Mouse (Mus musculus): Measurements from ENCODE around the gene Tiam2. TPM values are rescaled to one million over a fixed set of nuclear protein-coding genes. Genes with fewer than 3 reads are reported as not detected.

Gene Tiam2
- total RNA-seq, 2 experiments from 2014 or later: 5.6 to 7.5 TPM

- ATAC-seq (replicated peaks; ENCODE audit: poor library complexity): peak; percentile 64
These were observed 120.0 kb downstream of the Tiam2 start for GRCm38 (mm10) chr17:3446191-3446950.

DNA sequence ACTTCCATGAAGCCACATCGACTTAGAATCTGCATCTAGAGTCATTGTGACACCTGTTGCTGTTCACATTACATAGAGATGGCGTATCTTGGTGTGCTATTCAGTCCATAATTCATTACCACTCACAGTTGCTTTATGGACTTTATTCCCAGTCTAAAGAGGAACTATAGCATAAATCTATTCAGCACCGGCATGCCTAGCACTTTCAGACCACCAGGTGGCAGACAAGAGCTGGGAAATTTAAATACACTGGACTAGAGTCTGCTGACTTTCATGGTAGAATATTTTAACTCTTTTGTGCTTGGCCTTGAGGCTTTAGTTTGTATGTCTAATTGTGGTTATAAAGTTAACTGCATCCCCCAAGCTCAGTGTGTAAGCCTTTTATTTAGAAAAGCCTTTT lies 122.4 kb downstream of the Tiam2 start:
- ATAC-seq (replicated peaks; ENCODE audit: poor library complexity): peak; percentile 49

- peak; percentile 79 for ATAC-seq (replicated peaks; ENCODE audit: poor library complexity)
These were observed 124.7 kb downstream of the Tiam2 start for GRCm38 (mm10) chr17:3451077-3451476.

DNA sequence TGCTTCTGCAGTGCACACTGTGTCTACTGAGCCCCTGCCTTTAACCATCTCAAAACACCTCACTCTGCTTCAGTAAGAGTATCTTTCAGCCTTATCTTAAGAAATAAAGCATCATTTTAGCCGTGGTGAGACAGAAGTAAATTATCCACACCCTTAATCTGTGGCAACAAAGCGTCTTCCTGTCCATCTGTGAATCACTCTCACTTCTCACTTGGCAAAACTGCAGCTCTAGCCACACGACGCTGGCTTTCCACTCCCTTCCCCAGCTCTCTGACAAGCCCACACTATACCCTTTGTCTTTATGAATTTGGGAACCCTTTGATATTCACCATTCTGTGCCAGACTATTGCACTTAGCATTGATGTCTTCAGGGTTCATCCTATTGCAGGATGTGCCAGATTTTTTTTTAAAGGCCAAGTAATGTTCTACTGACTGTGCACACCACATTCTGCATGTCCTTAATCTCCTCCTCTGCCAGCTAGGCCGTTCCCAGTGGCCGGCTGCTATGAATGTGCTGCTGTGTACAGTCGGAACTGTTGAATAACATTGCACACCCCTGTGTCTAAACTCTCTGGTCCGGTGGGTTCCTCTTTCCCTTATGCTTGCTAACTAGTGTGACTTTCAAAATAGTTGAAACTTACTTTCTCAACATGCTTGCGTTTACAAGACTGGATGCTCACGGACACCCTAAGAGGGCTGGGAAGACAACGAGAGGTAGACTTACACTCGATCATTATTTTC lies 126.4 kb downstream of the Tiam2 start:
- peak; percentile 40 for ATAC-seq (replicated peaks; ENCODE audit: poor library complexity)

DNA sequence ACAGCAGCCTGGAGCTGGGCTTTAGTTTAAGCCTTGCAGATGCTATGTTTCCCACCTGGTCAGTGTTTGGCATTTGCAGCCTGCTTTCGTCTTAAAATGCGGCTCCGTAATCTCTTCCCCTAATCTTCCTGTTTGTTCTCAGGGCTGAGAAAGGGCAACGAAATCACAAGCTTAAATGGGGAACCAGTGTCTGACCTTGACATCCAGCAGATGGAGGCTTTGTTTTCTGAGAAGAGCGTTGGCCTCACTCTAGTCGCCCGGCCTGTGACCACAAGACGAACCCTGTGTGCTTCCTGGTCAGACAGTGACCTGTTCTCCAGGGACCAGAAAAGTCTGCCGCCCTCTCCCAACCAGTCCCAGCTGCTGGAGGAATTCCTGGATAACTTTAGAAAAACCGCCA lies 127.6 kb downstream of the Tiam2 start:
- peak; percentile 33 for ATAC-seq (replicated peaks; ENCODE audit: poor library complexity)

DNA sequence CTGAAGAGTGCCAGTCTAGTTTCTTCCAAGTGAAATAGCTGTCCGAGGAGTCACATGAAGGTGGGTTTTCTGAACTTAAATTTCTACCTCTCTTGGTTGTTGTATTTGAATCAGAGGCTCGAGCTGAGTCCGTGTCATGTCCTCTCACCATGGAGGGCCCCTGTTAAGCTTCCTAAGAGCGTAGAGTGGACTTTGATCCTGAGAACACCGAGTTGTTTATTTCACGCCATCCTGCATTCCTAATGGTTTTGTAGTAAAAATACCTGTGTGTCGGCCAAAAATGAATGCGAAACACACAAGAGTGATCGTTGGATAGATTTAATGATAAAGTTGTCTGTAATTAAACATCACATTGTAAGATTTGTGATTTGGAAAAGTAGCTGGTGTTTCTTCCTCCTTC lies 128.5 kb downstream of the Tiam2 start:
- ATAC-seq (replicated peaks; ENCODE audit: poor library complexity): no peak

- no peak for ATAC-seq (replicated peaks; ENCODE audit: poor library complexity)
These were observed 131.7 kb downstream of the Tiam2 start for GRCm38 (mm10) chr17:3457914-3458681.

- ATAC-seq (replicated peaks; ENCODE audit: poor library complexity): no peak
These were observed 139.5 kb downstream of the Tiam2 start for GRCm38 (mm10) chr17:3465861-3466260.

GRCm38 (mm10) chr17:3466681-3467080 lies 140.3 kb downstream of the Tiam2 start:
- no peak for ATAC-seq (replicated peaks; ENCODE audit: poor library complexity)

GRCm38 (mm10) chr17:3467636-3468324 lies 141.4 kb downstream of the Tiam2 start:
- ATAC-seq (replicated peaks; ENCODE audit: poor library complexity): no peak

- ATAC-seq (replicated peaks; ENCODE audit: poor library complexity): no peak
These were observed 145.6 kb downstream of the Tiam2 start for GRCm38 (mm10) chr17:3472018-3472417.

- no peak for ATAC-seq (replicated peaks; ENCODE audit: poor library complexity)
These were observed 150.2 kb downstream of the Tiam2 start for GRCm38 (mm10) chr17:3476546-3476945.

DNA sequence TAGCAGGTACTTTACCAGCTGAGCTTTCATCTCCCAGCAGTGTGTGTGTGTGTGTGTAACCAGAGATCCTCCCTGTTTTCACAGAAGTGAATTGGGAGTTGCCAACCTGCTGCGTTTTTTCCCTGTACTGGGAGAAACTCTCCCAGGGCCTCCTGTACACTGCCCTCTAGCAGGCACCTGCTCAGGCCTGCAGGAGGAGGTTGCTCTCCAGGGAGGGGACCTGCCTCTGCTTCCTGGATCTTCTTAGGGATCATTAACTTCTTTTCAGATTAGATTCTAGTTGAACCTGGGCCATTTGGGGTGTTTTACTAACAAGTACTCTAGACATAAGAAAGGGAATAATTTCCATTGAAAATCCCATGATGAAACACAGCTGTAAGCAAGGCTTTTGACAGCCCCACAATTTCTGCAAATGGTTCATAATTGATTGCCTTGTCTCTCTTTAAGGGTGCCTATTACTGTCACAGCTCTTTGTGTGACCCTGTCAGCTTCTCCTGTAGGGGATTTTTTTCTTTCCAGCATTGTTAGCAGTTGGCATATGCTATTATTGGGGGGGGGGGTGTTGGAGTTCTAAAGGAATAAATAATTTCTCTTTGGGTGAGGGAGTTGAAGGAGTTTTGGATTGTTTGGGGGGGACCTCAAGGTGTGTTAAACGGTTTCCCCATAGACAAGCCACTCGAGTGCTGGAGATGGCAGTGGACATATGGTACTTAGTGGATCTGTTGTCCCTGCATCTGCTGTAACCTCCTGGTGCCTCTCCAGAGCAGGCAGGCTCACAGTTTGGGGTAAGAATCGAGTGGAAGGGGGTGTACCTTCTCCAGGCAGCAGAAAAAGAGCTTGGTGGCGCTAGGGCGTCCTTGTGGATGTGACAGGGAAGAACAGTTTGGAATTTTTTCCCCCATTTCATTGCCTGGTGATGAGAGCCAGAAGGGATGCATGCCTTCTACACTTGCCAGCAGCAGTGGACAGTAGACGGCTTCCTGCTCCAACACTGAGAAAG lies 155.5 kb downstream of the Tiam2 start:
- ATAC-seq (replicated peaks; ENCODE audit: poor library complexity): no peak

- peak; percentile 45 for ATAC-seq (replicated peaks; ENCODE audit: poor library complexity)
These were observed 156.7 kb downstream of the Tiam2 start for GRCm38 (mm10) chr17:3483091-3483490.

- no peak for ATAC-seq (replicated peaks; ENCODE audit: poor library complexity)
These were observed 159.5 kb downstream of the Tiam2 start for GRCm38 (mm10) chr17:3485851-3486250.

GRCm38 (mm10) chr17:3487211-3487610 lies 160.8 kb downstream of the Tiam2 start:
- ATAC-seq (replicated peaks; ENCODE audit: poor library complexity): no peak

GRCm38 (mm10) chr17:3487721-3488601 lies 161.6 kb downstream of the Tiam2 start:
- ATAC-seq (replicated peaks; ENCODE audit: poor library complexity): peak; percentile 59

GRCm38 (mm10) chr17:3490216-3490895 lies 164.0 kb downstream of the Tiam2 start:
- peak; percentile 70 for ATAC-seq (replicated peaks; ENCODE audit: poor library complexity)
